Mouse (Mus musculus) G1E-ER4 (cell line): ENCODE data around the gene Pappa2. TPM values are rescaled to one million over a fixed set of nuclear protein-coding genes. Genes with fewer than 3 reads are reported as not detected.

Experiments
- GATA1 ChIP-seq: IDR thresholded peaks from one replicate; pipeline ENCODE4 v1.8.0; 2012; ENCODE audit warnings: low read length, inconsistent platforms
- polyA plus RNA-seq: library from polyadenylated mRNA; stranded (reverse); fragments of >175 nt; gene quantifications from 2 replicates; pipeline ENCODE4 v1.2.3, GENCODE M21; 2012

Gene Pappa2
- polyA plus RNA-seq = not detected in 2 replicates

DNA sequence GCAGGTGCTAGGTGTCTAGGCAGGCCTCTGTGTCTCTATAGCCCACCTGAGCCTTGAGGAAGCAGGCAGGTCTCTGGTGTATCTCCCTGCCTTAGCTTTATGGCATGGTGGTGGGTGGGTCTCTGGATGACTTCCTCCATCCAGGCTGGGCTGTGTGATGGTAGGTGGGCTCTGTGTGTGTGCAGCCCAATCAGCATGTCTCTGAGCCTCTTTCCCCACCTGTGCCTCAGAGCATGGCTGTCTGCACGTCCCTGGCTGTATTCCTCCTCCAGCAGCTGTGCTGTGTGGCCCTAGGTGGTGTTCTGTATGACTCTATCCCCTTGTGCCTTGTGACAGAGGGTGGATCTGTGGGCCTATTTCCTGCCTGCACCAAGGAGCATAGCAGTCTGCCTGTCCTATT lies at the start of gene Pappa2:
TSS of gene Pappa2 (minus strand) at position 101 of the 400 bp plus-strand sequence.
- TF ChIP-seq GATA1 = no peak

GRCm38 (mm10) chr1:159029106-159029505 lies 48.8 kb upstream of the Pappa2 start:
- TF ChIP-seq GATA1 = no peak

- no peak for TF ChIP-seq GATA1
These were observed 34.8 kb upstream of the Pappa2 start for GRCm38 (mm10) chr1:159014940-159015660.

GRCm38 (mm10) chr1:158987042-158987441 lies 6.8 kb upstream of the Pappa2 start:
- TF ChIP-seq GATA1 = no peak

GRCm38 (mm10) chr1:158962340-158962739 lies 17.9 kb downstream of the Pappa2 start:
- TF ChIP-seq GATA1 = no peak

DNA sequence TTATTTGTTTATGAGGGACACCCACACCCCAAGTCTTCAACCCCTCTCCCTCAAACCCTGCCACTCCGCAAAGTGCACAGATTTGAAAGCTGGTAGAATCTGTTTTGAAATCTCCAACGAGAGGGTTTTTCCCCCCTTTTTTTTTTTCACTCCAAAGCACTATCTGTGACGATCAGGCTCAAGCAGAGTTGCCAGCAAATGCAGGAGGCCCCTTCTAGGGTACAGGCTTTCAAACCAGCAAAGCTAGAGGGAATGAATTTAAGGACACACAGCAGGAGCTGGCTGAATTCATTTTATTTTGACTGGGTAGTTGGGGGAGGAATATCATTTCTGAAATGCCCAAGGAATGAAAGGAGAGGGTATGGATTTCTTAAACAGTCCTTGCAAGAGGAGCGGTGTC lies 19.3 kb downstream of the Pappa2 start:
- TF ChIP-seq GATA1 = no peak

DNA sequence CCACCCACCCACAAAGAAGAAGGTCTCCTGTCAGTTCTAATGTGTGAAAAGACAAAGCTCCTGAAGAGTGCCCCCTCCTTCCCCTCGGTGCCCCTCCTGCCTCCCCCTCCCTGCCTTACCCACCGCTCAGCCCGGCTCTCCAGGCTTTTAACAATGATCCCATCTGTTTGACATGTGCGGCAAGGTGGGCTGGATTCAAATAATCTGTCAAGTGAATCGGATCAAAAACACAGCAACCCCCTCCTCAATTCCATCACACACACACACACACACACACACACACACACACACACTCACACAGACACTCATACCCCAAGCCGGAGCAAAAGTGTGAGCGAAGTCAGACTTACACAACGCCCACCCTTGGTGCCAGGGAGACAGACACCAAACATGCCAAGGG lies 19.7 kb downstream of the Pappa2 start:
- no peak for TF ChIP-seq GATA1

DNA sequence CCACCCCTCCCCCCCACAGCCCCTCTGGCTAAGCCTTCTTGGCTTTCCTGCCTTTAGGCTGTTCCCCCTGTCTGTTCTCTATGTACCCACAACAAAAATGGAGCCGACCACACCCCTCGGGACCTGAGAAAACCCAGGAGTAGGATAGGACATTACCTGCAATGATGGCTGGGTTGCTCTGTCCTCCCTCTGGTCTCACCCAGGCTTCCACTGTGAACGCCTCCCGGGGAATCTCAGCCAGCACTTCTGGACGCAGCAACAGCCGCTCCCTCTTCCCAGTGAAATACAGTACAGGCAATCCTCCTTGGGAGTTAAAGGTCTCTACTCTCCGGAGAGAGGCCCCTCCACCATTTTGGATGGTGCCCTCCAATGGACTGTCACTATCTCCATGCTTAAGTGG lies 23.9 kb downstream of the Pappa2 start:
- no peak for TF ChIP-seq GATA1

DNA sequence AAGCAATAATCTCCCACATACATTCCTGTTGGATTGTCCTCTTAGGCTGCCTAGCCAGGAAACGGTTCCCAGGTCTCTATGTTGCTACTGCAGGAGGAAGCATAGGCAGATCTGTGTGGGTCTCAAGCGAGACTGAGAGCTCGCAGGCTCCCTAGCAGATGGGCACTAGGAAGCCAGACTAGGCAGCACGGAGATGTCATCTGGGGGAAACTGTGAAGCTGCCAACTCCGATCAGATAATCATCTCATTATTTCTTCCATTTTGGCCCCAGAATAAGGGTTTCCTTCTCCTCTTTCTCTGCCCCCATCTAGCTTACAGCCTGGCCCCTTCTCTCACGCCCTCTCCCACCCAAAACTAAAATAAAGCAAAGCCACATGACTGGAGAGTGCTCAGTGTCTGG lies 25.5 kb downstream of the Pappa2 start:
- no peak for TF ChIP-seq GATA1

GRCm38 (mm10) chr1:158953479-158954207 lies 26.6 kb downstream of the Pappa2 start:
- no peak for TF ChIP-seq GATA1

DNA sequence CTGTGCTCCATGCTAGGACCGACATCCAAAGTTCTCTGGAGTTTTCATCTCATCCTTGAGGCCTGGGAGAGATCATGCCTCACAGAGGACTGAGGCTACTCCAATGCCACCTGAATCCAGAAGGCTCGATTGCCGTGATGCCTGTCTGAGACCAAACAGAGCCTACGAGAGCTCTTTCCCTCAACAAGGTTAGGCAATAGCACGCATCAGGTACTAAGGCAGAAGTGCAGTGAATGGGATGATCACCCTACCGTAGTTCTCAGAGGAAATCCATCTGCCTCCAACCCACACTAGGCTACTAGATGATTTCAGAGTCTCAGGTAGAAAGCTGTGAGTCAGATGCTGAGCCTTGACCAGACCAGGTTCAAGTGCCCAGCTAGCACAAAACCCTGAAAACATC lies 31.2 kb downstream of the Pappa2 start:
- TF ChIP-seq GATA1 = no peak

DNA sequence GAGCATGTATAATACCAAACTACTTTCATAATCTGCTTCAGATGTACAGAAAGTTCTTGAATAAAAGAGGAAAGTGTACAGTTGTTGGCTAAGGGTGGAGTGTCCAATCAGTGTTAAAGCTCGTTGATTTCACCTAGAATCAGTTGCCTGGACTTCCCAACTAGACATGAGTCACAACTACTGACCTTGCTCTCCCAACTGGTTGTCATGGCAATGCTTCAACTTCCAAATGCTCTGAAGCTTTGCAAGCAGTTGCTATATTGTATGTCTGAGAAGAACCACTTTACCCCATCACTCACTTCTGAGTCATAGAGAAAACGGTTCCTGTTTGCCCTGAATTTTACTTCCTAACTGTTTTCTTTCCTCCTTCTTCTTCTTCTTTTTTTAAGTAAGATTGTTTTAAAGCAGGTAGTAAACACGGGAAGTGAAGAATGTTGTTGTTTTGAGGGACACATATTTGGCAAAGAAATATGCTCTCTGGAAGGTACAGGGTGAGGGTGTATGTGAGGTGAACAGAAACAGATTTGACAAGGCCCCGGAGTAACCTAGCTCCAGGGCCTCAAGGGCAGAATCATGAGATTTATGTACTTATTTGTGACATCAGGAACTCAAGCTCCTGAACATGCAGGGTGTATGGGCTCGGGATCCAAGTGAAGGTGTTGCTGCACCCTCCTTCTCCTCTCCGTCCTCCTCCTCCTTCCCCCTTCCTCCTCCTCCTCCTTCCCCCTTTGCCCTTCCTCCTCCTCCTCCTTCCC lies 32.1 kb downstream of the Pappa2 start:
- TF ChIP-seq GATA1 = no peak

DNA sequence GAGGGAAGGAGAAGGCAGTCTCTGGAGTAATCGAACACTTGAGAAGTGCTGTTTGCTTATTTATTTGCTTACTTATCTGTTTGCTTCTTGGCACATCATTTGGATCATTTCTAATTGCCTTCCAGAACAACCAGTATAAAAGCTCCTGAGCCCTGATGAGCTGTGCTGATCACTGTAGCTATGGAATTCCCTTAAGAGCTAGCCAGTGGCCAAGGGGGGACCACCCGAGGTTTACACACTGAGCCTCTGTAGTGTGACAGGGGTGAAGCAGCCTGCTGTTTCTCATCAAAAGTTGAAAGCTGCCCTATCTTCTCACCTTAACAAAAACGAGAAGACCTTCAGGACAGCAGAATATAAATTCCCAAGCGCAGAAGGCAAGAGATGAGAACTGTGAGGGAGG lies 35.4 kb downstream of the Pappa2 start:
- no peak for TF ChIP-seq GATA1

- no peak for TF ChIP-seq GATA1
These were observed 37.4 kb downstream of the Pappa2 start for GRCm38 (mm10) chr1:158942864-158943263.

- TF ChIP-seq GATA1 = no peak
These were observed 39.3 kb downstream of the Pappa2 start for GRCm38 (mm10) chr1:158940966-158941365.

- no peak for TF ChIP-seq GATA1
These were observed 45.8 kb downstream of the Pappa2 start for GRCm38 (mm10) chr1:158934447-158934846.
